Mouse (Mus musculus) c-Kit-positive CD71-positive TER-119-positive erythroid progenitor cells, embryonic 14.5 days (primary cell): ENCODE results near the gene Olig1.
"Not testable (repeated sequence)": the region's sequence is repeated elsewhere in the genome, so short reads cannot be mapped to it uniquely, and the experiment has no call there.

Source experiments
- DNase-seq: peaks from one replicate; pipeline ENCODE4 v3.0.0-alpha.2; 2013; ENCODE audit warnings: low spot score

Gene Olig1

GRCm38 (mm10) chr16:91246292-91246691, 23.3 kb upstream of the Olig1 start:
- DNase-seq: no peak

DNA sequence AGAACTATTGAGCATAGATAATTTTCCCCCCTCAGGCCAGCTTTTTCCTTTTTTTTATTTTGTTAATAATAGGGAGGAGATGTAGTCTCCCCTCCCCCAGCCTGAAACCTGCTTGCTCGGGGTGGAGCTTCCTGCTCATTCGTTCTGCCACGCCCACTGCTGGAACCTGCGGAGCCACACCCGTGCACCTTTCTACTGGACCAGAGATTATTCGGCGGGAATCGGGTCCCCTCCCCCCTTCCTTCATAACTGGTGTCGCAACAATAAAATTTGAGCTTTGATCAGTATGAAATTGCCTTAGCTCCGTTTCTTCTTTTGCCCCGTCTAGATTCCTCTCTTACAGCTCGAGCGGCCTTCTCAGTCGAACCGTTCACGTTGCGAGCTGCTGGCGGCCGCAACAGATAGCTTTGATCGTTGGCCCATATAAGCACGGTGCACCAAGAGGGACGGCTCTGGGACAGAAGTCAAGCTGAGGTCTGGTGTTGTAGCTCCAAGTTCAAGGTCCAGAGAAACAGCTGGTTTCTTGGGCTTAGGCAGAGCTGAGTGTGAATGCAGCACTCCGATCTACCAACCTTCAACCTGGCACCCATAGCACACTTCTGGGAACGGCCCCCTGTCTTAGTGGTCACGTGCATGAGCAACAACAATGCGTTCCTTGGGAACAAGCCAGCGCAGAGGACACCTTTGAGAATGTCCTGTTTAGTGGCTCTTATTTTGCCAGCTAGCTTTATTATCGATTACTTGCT, 14.0 kb upstream of the Olig1 start:
- DNase-seq: not testable (repeated sequence)

GRCm38 (mm10) chr16:91258956-91259355, 10.6 kb upstream of the Olig1 start:
- no peak for DNase-seq

DNA sequence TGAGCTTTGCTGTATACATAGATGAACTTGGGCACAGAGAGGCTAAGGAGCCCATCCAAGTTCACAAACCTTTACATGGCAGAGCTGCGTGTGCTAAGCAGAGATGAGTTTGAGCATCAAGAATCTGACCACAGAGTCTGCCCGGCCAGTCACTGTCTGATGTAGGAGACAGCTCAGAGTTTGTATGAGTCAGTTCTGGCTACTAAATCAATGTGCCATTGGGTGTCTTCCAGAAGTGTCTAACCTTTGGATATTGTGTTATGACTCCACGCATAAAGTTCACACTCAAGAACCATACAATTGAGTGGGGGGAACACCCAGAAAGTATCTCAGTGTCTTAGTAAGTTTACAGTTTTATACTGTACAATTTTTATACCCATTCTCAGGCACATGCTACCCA, 8.7 kb upstream of the Olig1 start:
- DNase-seq: no peak

DNA sequence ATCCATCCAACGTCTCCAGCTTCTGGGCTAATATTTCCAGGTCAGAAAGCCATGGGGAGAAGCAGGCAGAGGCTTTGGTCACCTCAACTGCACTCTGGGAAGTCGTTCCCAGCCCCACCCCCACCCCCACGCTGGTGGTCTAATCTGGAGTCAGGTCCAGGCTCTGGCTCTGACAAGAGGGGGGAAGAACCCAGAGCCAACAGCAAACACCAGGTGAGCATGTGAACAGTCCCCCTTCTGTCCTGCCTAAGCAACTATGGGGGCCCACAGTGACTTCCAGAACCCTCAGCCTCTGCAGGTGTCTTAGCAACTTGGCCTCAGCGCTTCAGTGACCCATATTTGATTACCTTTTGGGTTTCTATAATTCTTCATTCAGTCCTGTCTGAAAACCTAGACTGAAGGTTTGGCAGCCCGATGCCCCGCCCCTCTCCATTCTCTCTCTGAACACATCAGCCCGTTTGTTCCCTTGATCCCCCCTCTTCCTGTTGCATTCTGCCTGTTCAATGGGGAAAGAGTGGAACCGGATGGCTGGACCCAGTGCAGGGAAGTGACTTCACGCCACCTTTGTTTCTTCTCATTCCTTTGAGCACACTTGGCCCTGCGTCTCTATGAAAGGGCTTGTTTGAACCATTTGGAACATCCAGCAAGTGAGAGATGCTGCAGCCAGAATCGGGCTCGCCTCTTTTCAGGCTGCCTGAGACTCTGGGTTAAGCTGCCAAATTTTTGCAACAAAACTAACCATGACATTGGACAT, 6.9 kb upstream of the Olig1 start:
- DNase-seq: no peak

GRCm38 (mm10) chr16:91265972-91266371, 3.6 kb upstream of the Olig1 start:
- no peak for DNase-seq

- DNase-seq: no peak
Measured at GRCm38 (mm10) chr16:91268724-91269452, 684 bp upstream of the Olig1 start.

GRCm38 (mm10) chr16:91270212-91270971, 820 bp downstream of the Olig1 start:
- DNase-seq: no peak

DNA sequence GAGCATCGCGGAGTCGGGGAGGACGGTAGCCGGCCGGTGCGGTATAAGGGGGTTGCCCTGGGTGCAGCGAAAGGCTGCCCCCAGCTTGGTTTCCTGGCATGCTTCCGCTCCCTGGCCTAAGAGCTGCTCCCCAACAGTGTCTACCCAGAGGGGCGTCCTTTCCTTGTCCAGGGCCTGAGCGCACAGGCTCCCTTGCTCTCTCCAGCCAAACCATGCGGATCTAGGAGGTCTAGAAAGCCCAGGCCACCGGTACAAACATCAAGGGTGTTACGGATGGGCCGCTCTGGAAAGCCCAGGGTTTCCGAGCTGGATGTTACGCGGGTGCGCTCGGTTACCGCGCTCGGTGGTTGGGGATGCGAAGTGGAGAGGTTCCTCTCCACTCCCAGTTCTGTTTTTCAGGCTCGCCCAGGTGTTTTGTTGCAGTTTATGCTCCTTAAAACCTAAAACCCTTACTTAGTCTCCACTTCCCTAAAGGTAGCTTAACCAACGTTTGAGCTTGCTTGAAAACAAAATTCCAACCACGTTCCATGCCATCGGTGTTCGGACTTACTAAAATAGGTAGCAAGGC, 1.5 kb downstream of the Olig1 start:
- no peak for DNase-seq

DNA sequence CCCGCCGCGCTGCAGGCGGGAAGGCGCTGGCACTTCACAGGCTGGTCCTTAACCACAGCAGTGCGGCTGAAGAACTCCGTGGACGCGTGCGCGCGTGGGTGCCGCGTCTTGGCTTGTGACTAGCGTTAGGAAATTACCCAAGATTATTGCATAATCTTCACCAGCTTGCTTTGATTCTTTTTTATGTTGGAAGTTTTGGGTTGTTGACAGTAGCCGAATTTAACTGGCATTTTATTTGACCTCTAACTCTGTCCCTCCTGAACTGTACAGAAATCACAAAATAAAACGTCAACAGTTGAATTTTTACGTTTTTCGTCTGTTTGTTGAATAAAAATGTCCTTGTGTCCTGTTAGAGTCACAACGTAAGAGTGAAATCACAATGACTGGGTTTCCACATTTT, 2.1 kb downstream of the Olig1 start:
- no peak for DNase-seq

- DNase-seq: no peak
Measured at GRCm38 (mm10) chr16:91280516-91280915, 10.9 kb downstream of the Olig1 start.

GRCm38 (mm10) chr16:91292080-91292479, 22.5 kb downstream of the Olig1 start:
- DNase-seq: no peak

DNA sequence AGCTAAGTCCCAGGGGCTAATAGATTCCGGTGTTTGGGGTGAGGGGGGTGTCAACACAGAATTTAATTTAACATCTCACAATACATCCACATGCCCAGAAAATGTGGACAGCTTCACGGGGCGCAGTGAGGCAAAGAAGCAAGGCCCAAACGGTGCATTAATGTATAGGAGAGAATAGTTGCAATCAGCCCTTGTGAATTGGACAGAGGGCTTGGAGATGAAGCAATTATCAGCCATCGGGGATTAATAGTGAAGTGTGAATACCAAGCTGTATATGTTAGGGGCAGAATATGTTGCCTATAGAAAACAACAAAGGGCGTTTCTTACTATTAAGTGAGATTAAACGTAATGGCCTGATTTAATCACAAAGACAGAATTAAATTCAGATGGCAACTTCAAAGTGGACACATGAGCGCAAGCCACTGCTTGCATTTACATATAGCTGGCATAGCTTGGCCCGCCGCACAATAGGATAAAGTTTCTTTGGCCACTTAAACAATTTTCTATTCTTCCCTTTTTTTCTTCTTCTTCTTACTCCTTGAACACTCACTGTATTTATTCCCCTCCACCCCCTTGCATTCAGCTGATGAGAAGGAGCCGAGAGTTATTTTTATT, 23.3 kb downstream of the Olig1 start:
- DNase-seq: no peak

GRCm38 (mm10) chr16:91297726-91298125, 28.2 kb downstream of the Olig1 start:
- no peak for DNase-seq

GRCm38 (mm10) chr16:91299412-91299811, 29.8 kb downstream of the Olig1 start:
- DNase-seq: no peak

GRCm38 (mm10) chr16:91300641-91301441, 31.3 kb downstream of the Olig1 start:
- DNase-seq: no peak

- DNase-seq: no peak
Measured at GRCm38 (mm10) chr16:91301454-91301853, 31.9 kb downstream of the Olig1 start.

DNA sequence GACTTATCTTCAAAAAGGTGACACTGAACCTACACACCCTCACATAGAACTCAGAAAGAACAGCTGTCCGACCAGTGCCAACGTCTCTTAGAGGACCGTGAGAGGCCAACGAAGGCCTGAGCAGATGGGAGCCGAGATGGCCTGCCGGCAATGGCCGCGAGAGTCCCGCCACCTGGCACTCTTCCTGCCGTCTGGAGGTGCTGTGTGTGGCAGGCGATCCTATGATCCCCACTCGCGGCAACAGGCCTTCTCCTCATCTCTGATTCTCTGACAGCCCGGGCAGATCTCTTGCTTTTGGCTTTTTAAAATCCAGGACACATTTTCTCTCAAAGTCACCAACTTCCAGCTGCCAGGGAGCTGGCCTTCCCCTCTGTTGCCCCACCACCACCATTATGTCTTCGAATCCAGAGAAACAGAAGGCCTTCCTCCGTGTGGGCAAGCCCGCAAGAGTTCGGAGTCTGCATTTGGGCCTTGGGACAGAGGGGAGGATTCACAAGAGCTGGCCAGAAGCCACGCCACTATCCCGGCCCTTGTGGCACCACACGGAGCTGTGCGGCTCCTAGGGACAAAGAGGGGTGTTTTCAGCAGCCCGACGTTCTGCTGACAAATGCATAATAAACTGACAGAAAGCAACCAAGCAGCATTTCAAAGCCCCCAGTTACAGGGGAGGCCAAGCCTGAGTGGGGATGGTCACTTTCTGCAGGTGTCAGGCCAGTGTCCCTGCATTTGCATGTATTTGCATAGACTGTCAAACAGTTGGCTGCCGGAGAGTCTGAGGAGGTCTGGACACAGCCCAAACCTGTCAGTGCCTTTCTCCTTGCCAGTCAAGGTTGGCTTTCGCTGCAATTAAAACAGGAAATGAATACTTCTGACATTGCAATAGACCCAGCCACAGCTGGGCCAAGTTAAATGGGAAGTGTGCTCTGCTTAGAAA, 34.5 kb downstream of the Olig1 start:
- no peak for DNase-seq

DNA sequence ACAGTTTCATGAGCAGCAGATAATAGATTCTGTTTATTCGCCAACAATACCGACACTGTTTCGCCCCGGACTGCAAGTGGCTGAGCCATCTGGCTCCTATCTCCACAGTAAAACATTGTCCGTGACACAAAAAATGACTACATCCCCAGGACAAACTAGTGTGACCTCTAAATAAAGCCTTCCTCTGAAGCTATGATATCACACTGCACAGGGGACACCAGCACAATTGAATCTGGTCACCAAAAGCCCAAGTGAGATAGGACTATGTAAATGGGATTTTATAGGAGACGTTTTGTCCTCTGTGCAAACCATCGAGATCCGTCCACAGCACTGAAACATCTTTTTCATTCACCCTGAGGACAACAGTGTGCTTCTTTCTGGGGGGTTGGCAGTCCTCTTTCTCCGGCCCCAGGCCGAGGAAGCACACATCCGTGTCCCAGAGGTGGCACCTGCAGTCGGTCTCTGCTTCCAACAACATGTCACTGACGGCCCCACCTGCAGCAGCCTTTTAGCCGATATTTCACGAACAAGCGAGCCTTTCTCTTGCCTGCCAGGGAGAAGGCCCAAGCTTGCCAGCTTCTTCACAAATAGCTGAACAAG, 36.0 kb downstream of the Olig1 start:
- no peak for DNase-seq
